Mouse (Mus musculus) right cerebral cortex, adult 2 months (tissue): ENCODE measurements around the gene Rpl35a.
"Not testable (repeated sequence)": the region's sequence is repeated elsewhere in the genome, so short reads cannot be mapped to it uniquely, and the experiment has no call there.

Experiments used
- DNase-seq, 2 experiments: peaks; one replicate each; pipeline ENCODE4 v3.0.0; 2021 to 2022; ENCODE audit warnings: low spot score in 2 of 2

Gene Rpl35a

GRCm38 (mm10) chr16:33056095-33056785 is at the start of gene Rpl35a, which contains the start of gene Iqcg:
Rpl35a (plus strand) TSS chr16:33056453.
Iqcg (minus strand) TSS chr16:33056218.
- peak; percentile 87 to 92 for DNase-seq

GRCm38 (mm10) chr16:33006888-33007287 is 49.4 kb upstream of the Rpl35a start:
- no peak for DNase-seq

- no peak for DNase-seq
These were observed 48.8 kb upstream of the Rpl35a start for GRCm38 (mm10) chr16:33007436-33007835.

- DNase-seq, result no peak
These were observed 46.1 kb upstream of the Rpl35a start for GRCm38 (mm10) chr16:33010166-33010565.

GRCm38 (mm10) chr16:33013801-33014200 is 42.5 kb upstream of the Rpl35a start:
- no peak for DNase-seq

- no peak for DNase-seq
These were observed 41.3 kb upstream of the Rpl35a start for GRCm38 (mm10) chr16:33014921-33015320.

GRCm38 (mm10) chr16:33015396-33015907 is 40.8 kb upstream of the Rpl35a start:
- DNase-seq, result no peak

GRCm38 (mm10) chr16:33015986-33016385 is 40.3 kb upstream of the Rpl35a start:
- DNase-seq, result no peak

GRCm38 (mm10) chr16:33017677-33018349 is 38.4 kb upstream of the Rpl35a start:
- no peak for DNase-seq

- DNase-seq, result no peak
These were observed 37.0 kb upstream of the Rpl35a start for GRCm38 (mm10) chr16:33019117-33019770.

GRCm38 (mm10) chr16:33021381-33021780 is 34.9 kb upstream of the Rpl35a start:
- DNase-seq, result no peak

GRCm38 (mm10) chr16:33023750-33024149 is 32.5 kb upstream of the Rpl35a start:
- DNase-seq, result peak; percentile 87 to 90

GRCm38 (mm10) chr16:33024456-33025104 is 31.7 kb upstream of the Rpl35a start:
- no peak for DNase-seq

GRCm38 (mm10) chr16:33026357-33026756 is 29.9 kb upstream of the Rpl35a start:
- no peak for DNase-seq

- no peak for DNase-seq
These were observed 20.2 kb upstream of the Rpl35a start for GRCm38 (mm10) chr16:33036006-33036405.

GRCm38 (mm10) chr16:33042682-33043081 is 13.6 kb upstream of the Rpl35a start:
- DNase-seq, result no peak

GRCm38 (mm10) chr16:33043268-33043667 is 13.0 kb upstream of the Rpl35a start:
- no peak for DNase-seq

- DNase-seq, result no peak
These were observed 8.2 kb upstream of the Rpl35a start for GRCm38 (mm10) chr16:33048004-33048403.

GRCm38 (mm10) chr16:33048686-33049085 is 7.6 kb upstream of the Rpl35a start:
- DNase-seq, result no peak

GRCm38 (mm10) chr16:33049809-33050208 is 6.4 kb upstream of the Rpl35a start:
- DNase-seq, result no peak

- DNase-seq, result no peak
These were observed 3.1 kb upstream of the Rpl35a start for GRCm38 (mm10) chr16:33053141-33053540.

GRCm38 (mm10) chr16:33054927-33055326 is 1.3 kb upstream of the Rpl35a start:
- not testable (repeated sequence) for DNase-seq
